Mouse (Mus musculus): ENCODE measurements at regions not wholly inside any gene's neighbourhood (a gene's known extent, or its start where the extent isn't known, plus 50 kb on each side); places are given as distances from the start of the nearest gene placed in this dataset.

DNA sequence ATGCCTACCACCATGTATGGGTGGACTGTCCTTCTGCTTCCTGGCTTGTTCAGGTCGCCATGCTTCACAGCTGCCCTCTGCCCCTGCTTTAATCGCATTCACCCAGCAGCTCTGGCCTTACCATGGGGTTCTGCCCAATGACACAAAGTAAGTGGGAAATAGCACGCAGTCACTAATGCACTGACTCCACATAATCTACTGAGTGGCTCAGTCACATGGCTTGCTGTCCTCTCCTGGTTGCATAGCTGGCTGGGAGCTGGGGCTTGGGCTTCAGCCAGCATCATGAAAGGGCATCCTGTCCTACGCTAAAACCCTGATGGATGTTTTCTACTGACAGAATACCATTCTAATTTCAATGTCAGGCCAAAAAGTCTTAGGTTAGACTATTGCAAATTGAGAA is 94.8 kb downstream of the 1810013L24Rik start:
- TF ChIP-seq CTCF (IDR thresholded peaks at IDR 0.05) (no peak), POLR2A (IDR thresholded peaks at IDR 0.05; ENCODE audit: insufficient read depth, low read depth, low read length) (no peak)
